Mouse (Mus musculus): ENCODE results near the gene Atp11c. TPM values are rescaled to one million over a fixed set of nuclear protein-coding genes. Genes with fewer than 3 reads are reported as not detected.

Gene Atp11c
- total RNA-seq, 2 experiments from 2014 or later: 8.2 to 8.9 TPM

- H3K27ac ChIP-seq: no peak overlapping the region
- peak in 1 of 2 experiments; percentile 22 for DNase-seq (ENCODE audit: extremely low spot score in 1 of 2, low spot score in 2 of 2)
- peak; percentile 51 for TF ChIP-seq CTCF (IDR thresholded peaks at IDR 0.05)
- intact Hi-C loops (cut with DNase I): loop anchor here (5.0 kb wide), 1 partner anchor 103 kb away; no protein-coding TSS in a partner anchor
- H3K4me3 ChIP-seq: no peak overlapping the region
Observed at GRCm38 (mm10) chrX:60503995-60504394, 88.5 kb downstream of the Atp11c start.

DNA sequence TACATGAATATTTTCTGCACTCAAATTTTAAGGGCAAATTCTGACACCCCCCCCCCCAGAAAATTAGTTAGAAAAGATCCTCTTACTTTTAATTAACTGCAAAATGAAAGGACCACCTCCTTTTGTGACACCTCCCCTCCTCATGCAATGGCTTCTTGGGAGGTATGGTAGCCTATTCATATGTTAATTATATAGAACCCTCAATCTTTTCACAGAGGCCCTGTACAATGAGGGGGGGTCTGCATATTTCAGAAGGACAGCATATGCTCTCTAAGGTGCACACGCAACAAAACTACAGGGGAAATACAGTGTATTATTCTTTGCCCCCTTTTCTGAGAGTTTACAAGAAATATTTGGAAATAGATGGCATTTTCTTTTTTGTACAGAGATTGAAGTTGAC is 94.7 kb downstream of the Atp11c start:
- Histone ChIP-seq H3K27ac (no peak overlapping the region), H3K4me3 (no peak overlapping the region)
- DNase-seq (ENCODE audit: extremely low spot score in 1 of 2, low spot score in 2 of 2): no peak
- intact Hi-C loops (cut with DNase I): no loop called here
- TF ChIP-seq CTCF (IDR thresholded peaks at IDR 0.05): no peak

GRCm38 (mm10) chrX:60495308-60495707 is 97.2 kb downstream of the Atp11c start:
- Histone ChIP-seq H3K27ac (no peak overlapping the region), H3K4me3 (no peak overlapping the region)
- no peak for DNase-seq (ENCODE audit: extremely low spot score in 1 of 2, low spot score in 2 of 2)
- intact Hi-C loops (cut with DNase I): loop anchor here (2.0 kb wide), 1 partner anchor 547 kb away; no protein-coding TSS in a partner anchor
- peak; percentile 33 for TF ChIP-seq CTCF (IDR thresholded peaks at IDR 0.05)

DNA sequence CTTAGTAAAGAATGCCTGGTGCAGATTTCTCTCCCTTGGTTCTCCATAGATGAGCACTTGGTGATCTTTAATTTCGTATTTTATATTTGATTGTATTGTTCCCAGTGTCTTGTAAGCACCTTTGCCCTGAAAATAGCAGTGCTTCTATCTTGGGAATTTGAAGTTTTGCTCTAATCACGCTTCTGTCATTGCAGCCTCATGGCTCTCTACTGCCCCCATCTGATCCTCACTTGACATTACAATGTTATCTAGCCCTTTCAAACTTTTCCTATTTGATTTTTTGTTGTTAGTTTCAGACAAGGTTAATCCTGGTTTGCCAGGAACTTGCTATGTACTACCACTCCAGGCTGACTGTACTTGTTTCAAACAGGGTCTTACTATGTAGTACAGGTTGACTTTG is 128.7 kb downstream of the Atp11c start:
- Histone ChIP-seq H3K4me3 (no peak overlapping the region), H3K27ac (no peak overlapping the region)
- intact Hi-C loops (cut with DNase I): loop anchor here (10.0 kb wide), 1 partner anchor 439 kb away; no protein-coding TSS in a partner anchor
- no peak for DNase-seq (ENCODE audit: extremely low spot score in 1 of 2, low spot score in 2 of 2)
- peak; percentile 63 for TF ChIP-seq CTCF (IDR thresholded peaks at IDR 0.05)

GRCm38 (mm10) chrX:60414563-60415111 is 177.9 kb downstream of the Atp11c start:
- Histone ChIP-seq H3K4me3 (no peak overlapping the region), H3K27ac (no peak overlapping the region)
- TF ChIP-seq CTCF (IDR thresholded peaks at IDR 0.05): no peak
- DNase-seq (ENCODE audit: extremely low spot score in 1 of 2, low spot score in 2 of 2): no peak
- intact Hi-C loops (cut with DNase I): no loop called here

DNA sequence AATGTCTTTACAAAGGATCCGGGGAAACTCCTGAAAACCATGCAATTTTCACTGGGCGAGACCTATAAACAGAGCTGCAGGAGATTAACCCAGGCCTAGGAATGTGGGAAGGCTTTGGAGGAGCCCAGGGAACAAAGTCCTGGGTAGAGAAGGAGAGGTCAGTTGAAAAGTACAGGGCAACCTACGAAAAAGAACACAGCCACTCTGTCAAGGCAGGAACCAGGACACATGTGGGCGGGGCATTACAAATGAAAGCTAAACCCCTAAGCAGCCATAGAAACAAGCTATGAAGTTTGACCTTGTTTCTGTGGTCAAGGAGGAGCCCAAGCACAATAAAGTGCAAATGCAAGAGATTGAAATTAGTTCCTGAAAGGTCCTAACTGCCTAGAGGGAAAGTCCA is 186.8 kb downstream of the Atp11c start:
- intact Hi-C loops (cut with DNase I): loop anchor here (10.0 kb wide), 2 partner anchors 261 to 1211 kb away; no protein-coding TSS in a partner anchor
- no peak for TF ChIP-seq CTCF (IDR thresholded peaks at IDR 0.05)

DNA sequence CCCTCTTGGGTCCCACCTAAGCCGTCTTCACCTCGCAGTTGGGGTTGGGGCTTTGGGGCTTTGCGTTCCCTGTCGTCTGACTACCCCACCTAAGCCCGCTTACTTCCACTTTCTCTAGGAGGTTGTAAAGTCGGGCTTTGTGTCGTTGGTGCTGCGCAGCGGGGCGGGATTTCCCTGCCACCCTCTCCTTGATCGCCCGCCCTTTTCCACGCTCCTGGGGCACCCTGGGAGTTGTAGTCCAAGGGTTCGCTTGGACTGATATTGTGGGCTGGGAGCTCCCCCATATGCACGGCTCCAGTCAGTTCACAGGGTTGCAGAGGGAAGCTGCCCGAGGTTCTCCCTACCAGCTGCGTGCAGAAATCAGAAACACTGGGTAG is 187.8 kb downstream of the Atp11c start:
- Histone ChIP-seq H3K27ac (peak overlapping the region; percentile 84), H3K4me3 (peak overlapping the region; percentile 69)
- intact Hi-C loops (cut with DNase I): loop anchor here (5.0 to 10.0 kb wide), 5 partner anchors 157 to 1210 kb away; partner anchors contain the start of gene Fgf13
- DNase-seq (ENCODE audit: extremely low spot score in 1 of 2, low spot score in 2 of 2): peak; percentile 77 to 84
- peak; percentile 53 for TF ChIP-seq CTCF (IDR thresholded peaks at IDR 0.05)

More for the DNA sequence above, 186.8 kb downstream of the Atp11c start:
- DNase-seq (ENCODE audit: extremely low spot score in 1 of 2, low spot score in 2 of 2): no peak
- no peak overlapping the region for H3K27ac ChIP-seq
- no peak overlapping the region for H3K4me3 ChIP-seq

DNA sequence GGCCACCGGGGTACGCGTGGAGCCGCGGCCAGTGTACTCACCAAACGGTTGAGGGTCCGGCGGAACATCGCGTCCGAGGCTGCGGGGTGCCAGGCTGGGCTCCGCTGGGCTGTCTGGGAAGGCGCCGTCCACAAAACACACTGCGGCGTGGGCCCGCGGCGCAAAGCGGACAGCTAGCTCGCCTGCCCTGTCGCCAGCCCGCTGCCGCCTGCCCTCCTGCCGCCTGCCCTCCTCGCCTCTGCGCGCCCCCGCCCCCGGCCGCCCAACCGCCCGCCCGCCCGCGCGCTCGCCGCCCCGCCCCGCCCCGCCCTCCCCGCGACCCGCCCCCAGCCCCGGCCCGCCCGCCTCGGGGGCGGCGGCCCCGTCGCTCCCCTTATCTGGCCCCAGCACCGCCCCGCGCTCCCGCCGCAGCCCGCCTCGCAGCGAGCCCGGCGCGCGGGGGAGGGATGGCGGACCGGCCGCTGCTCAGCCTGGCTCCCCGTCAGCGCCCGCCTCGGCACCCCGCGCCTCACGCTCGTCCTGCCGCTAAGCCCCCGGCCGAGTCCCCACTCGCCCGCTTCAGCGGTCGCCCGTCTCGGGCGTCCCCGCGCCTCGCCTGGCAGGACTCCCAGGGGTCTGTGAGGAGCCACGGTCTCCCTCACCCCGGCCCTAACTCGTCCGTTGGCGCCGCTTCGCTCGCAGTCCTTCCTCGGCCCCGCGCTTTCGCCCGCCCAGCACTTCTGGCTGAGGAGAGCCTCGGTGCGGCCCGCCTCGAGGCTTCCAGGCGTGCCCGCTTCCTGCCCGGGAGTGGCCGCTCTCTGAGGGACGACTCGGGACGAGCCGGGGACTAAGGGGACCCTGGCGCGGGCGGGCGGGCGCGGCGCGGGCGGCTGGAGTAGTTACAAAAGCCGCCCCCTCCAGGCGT is 188.5 kb downstream of the Atp11c start:
- DNase-seq (ENCODE audit: extremely low spot score in 1 of 2, low spot score in 2 of 2): peak; percentile 38 to 49

DNA sequence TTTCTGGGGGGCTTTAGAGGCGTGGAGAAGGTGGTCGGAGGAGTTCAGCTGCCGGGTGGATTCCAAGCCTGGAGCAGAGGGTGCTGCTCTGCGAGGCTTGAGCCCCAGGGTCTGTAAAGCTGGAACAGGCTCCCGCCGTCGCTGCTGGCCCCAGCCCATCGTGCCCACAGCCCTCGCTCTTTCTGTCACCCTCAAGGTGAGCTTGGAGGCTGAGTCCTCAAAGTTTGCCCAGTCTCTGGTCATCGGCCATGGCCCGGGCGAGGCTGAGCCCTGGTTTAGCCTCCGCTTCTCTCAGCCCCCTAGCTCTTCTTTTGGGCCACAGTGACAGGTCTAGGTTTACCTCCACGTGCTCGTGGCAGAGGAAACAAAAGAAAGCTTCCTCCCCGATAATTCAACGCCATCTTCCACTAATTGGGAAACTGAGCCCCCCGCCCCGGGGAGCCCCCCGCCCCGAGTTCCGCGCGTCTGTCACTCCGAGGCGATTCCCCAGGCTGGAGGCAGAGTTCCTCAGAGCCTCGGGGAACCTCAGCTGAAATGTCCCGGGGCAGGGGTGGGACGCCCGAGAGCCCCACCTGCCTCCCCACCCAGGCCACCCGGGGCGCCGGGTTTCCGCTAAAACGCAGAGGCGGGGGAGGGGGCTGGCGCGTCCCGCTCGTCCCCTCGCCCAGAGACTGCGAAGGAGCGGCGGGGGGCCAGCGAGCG is 189.3 kb downstream of the Atp11c start:
- H3K27ac ChIP-seq: peak overlapping the region; percentile 50
- intact Hi-C loops (cut with DNase I): loop anchor here (5.0 to 10.0 kb wide), 5 partner anchors 156 to 1208 kb away; partner anchors contain the start of gene Fgf13
- peak overlapping the region; percentile 68 for H3K4me3 ChIP-seq
- TF ChIP-seq CTCF (IDR thresholded peaks at IDR 0.05): no peak
- DNase-seq (ENCODE audit: extremely low spot score in 1 of 2, low spot score in 2 of 2): no peak

More for the DNA sequence above, 188.5 kb downstream of the Atp11c start:
- H3K27ac ChIP-seq: peak overlapping the region; percentile 84
- TF ChIP-seq CTCF (IDR thresholded peaks at IDR 0.05): no peak
- H3K4me3 ChIP-seq: peak overlapping the region; percentile 69
- intact Hi-C loops (cut with DNase I): loop anchor here (5.0 to 10.0 kb wide), 5 partner anchors 157 to 1209 kb away; partner anchors contain the start of gene Fgf13

GRCm38 (mm10) chrX:60394292-60394691 is 198.2 kb downstream of the Atp11c start:
- no peak for TF ChIP-seq CTCF (IDR thresholded peaks at IDR 0.05)
- Histone ChIP-seq H3K4me3 (no peak overlapping the region), H3K27ac (no peak overlapping the region)
- intact Hi-C loops (cut with DNase I): no loop called here
- no peak for DNase-seq (ENCODE audit: extremely low spot score in 1 of 2, low spot score in 2 of 2)

DNA sequence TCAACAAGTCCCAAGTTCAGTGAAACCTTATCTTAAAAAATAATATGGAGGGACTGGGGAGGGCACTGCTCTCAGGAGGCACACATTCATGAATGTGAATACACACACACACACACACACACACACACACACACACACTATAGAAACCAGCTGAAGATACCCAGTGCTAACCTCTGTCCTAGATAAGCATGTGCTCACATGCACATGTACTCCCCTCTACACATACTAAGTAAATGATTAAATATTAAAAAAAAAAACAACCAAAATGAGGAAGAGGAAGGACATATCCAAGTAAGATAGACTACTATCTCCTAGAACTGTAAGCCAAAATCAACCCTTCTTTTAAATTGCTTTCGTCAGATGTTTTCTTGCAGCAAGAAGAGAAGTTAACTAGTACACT is 205.6 kb downstream of the Atp11c start:
- Histone ChIP-seq H3K27ac (no peak overlapping the region), H3K4me3 (no peak overlapping the region)
- TF ChIP-seq CTCF (IDR thresholded peaks at IDR 0.05): no peak
- intact Hi-C loops (cut with DNase I): no loop called here
- no peak for DNase-seq (ENCODE audit: extremely low spot score in 1 of 2, low spot score in 2 of 2)
